Mouse (Mus musculus) monocyte, adult 2 months (primary cell): ENCODE results near the gene Eps8.
A peak's percentile ranks its signal among the peaks of the same experiment; 100 is the strongest.

Source experiments
- DNase-seq, 2 experiments: peaks; one replicate each; pipeline ENCODE4 v3.0.0; 2022; ENCODE audit warnings: low spot score in 2 of 2, low read depth in 1 of 2

Gene Eps8

DNA sequence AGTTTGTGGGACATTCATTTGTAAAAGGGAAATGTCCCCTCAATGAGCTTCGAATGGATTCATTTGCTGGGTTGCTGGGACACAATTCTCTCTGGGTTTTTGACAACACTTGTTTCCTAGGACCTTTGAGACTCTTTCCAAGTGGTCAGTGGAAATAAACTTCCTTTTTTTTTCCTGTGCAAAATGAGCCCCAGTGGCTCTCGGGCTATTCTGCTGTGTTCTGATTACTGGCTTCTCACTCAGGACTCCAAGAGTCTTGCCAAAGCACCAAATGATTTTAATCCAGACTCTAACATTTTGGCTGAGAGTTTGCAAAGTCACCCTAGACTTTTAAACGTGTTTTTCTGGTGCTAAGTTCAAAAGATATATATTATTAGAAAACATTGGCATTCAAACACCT, 10.3 kb upstream of the Eps8 start:
- no peak for DNase-seq

DNA sequence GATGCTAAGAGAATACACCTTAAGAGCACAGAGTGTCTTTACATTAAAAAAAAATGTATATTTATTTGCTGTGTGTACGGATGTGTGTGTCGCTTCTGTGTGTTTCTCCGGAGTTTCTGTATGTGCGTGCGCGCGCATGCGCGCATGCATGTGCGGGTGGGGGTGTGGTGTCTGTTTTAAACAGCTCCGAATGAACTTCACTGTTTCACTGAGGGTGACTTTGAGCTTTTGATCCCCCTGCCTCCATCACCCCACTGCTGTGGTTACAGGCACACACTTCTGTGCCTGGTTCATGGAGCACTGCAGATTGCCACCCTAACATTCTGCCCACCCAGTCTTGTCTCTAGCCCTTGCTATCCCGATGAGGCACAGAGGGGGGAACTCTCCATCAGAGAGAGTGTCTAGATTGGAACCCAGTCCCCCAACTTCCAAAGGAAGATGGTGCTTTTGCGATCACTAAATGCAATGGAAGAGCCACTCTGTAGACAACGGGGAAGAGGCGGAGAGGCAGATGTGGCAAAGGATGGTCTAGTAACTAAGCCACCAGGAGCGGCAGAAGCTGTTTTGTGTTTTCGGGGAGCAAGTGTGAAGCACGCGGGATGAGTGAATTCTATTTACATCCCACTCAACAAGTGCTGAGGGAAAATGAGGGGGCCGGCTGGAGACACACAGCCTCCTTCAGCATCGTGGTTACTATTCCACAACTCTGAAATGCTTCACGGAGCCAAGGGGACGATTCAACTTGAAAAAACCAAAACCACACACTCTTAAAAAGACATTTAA, 7.1 kb upstream of the Eps8 start:
- no peak for DNase-seq

DNA sequence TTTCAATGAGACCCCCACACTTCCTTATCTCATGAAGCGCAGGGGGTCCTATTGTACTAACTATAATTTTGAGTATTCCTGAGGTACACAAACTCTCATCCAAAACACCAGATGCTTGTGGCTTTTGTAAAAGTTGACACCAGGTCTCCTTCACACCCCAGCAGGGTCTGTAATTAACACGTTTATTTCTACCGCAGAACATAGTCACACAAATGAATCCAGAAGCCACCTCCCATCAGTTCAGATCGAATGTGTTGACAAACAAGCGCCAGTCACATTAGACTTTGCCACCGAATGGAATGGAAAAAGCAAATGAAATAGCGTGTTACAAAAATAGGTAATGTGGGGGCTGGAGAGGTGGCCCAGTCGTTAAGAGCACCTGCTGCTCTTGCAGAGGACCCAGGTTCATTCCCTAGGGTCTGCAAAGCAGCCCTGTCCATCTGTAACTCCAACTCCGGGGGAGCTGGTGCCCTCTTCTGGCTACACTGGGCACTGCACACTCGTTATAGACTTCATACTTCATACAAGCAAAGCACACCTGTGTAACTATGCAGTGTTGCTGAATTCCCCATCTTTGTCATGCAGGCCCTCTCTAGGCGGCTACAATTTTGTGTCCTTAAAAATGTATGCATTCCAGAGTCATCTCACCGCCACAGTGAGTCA, 3.9 kb upstream of the Eps8 start:
- DNase-seq: no peak

DNA sequence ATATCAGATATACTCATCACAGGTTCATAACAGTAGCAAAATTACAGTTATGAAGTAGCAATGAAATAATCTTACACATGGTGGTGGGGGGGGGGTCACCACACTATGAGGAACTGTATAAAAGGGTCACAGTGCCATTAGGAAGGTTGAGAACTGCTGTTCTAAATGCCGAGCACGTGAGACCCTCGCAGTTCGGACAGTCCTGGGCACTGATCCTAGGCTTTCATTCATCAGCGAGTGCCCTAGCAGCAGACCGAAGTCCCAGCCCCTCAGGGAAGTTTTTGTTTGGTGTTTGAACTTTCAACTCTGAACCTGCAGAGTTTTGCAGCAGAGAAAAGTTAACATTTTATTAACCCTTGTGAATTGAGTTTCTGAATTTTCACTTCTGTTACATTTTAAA, 2.5 kb upstream of the Eps8 start:
- no peak for DNase-seq

DNA sequence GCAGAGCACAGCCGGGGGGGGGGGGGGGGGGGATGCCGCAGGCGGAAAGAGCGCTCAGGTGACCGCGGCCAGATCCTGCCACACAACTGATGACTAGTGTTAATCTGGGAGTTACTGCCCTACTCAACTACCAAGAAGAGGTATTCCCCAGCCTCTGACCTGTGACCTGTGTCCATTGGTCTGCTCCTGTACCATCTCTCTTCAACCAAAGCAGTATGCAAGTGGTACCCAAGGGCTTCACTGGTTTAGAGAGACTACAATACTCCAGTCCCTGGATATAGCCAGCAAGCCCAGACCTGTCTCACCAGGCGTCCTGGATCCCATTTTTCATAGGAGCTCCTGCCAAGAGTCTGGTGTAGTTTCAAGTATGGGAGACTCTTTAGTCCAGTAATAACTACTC, 5.1 kb downstream of the Eps8 start:
- DNase-seq: no peak

DNA sequence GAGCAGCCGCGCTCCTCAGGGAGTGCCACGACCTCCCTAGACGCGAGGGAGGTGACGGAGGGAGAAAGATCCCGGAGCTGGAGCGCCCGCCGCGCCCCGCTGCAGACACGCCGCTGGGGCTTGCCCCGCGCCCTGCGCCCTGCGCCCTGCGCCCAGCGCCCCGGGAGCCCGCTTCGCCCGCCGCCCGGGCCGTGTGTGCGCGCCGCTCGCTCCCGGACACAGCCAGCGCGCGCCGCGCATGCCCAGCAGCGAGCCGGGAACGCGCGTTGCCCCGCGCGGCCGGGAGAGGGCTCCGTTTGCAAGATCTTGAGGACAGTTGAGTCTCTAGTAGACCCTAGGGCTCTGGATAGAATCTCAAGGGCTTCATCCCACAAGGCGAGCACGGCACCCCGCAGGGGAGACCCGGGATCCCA, 5.6 kb downstream of the Eps8 start:
- peak; percentile 6 to 23 for DNase-seq

DNA sequence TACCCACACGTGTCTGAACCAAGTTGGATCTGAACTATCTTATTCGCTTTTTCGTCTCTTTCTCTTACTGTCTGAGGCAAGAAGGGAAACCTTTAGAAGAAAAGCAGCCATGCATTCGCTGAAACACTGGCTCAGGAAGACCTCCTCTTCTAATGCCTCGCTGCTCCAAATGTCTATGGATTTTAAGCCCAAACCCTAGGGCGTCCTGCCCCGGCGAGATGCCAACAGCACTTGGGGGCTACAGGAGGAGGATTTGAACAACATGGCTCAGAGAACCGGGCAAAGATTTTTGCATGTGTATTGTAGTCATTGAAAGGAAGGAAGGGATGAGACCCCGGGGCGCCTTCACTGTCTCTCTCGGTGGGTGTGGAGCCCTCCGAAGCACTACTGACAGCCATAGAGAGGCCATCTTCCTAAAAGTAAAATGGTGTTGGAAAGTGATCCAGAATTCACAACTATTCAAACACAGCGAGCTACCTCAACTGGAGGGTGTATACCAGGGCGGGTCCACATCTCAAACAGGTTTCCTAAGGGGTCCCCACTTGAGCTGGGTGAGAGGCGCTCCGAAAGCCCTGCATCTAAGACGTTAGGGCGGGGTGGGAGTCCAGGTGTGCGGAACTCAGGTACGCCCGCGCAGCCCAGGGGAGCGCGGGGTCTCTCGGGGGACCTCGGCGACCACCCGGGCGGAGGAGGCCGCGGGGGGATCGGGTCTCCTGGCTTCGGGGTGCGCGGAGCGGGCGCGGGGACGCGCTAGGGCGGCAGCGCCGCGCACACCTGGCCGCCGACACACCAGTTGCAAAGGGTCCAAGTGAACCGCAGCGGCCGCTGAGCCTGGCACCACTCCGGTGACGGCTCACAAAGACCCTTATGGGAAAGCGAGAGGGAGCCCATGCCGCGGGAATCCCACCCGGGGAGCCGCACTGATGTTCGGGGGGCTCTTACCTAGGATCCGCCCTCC, 6.3 kb downstream of the Eps8 start:
- no peak for DNase-seq

DNA sequence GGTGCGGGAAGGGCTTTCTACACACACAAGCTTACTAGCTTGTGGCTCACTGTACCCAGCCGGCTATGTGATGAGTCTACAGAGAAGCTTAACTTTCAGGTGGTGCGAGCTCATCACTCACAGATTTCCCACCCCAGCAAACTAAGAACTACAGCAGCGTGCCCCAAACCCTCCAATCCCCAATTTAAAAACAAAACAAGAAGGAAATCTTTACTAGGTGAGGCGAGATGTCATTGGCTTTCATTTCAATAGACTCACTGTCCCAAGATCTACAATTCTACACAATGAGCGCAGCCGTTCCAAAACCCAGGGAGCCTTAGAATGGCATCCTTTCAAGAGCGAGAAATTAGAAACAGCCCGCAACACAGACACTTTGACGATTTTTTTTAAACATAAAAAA, 7.0 kb downstream of the Eps8 start:
- DNase-seq: no peak

DNA sequence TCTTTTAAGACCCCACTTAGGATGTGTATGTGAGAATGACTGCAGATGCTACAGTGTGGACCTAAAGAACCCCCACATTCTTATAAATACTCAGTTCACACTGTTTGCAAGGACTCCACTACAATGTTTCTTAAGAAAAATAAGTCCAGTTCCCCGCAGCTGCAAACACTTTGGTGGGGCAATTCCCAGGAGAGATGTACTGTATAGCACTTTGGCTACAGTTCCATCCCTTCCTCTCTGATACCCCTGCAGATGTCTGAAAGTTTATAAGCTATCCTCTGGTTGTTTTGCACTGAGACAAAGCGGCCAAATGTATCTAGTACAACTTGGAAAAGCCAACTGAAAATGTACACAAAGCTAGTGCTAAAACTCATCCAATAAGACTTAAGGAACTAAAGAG, 8.0 kb downstream of the Eps8 start:
- DNase-seq: no peak

DNA sequence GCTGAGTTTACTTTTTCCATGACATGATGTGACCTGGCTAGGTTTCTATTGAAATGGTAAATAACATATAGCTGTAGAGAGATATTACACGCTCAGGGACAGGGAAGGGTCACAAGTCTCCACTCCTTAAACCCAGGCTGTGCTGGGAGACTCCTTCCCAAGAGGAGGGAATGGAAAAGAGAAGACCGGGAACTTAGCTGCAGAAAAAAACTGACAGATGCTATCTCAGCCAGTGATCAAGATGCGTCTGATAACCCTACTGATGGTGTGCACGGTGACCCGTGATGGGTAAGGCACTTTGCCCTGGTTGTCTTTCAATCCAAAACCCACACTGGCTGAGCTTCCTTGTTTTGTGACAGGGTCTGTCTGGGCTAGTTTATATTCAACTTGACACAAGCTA, 9.8 kb downstream of the Eps8 start:
- no peak for DNase-seq

DNA sequence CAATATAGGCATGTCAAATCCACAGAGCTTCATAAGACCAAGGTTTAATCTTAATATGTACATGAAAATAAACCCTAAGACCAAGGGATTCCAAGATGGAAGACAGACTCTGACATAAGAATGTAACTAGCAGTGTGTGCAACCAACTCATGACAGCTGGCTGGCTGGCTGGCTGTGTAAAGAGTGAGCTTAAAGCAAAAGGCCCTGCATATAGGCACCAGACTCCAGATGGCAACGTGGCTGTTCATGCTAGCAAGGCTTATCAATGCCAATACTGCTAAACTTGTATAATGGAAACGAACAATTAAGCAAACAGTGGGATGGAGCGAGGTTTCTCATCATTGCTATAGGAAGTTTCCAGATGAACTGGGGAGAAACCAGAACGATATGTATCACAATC, 10.9 kb downstream of the Eps8 start:
- no peak for DNase-seq

DNA sequence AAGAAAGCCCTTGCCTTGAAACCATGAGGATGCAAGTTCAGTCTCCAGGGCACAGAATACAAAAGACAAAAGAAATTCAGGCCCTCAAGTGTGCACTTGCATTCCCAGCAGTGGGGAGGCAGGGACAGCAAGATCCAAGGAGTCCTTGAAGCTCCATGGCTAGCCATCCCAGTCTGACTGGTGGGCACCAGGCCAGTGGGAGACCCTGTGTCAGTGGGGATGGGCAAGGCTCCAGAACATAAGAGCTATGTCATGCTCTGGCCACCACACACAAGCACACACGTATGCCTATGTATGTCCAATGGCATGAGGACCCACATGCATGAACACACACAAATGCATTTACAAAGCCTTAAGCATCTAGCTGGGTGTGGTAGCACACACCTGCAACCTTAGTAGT, 13.0 kb downstream of the Eps8 start:
- no peak for DNase-seq

DNA sequence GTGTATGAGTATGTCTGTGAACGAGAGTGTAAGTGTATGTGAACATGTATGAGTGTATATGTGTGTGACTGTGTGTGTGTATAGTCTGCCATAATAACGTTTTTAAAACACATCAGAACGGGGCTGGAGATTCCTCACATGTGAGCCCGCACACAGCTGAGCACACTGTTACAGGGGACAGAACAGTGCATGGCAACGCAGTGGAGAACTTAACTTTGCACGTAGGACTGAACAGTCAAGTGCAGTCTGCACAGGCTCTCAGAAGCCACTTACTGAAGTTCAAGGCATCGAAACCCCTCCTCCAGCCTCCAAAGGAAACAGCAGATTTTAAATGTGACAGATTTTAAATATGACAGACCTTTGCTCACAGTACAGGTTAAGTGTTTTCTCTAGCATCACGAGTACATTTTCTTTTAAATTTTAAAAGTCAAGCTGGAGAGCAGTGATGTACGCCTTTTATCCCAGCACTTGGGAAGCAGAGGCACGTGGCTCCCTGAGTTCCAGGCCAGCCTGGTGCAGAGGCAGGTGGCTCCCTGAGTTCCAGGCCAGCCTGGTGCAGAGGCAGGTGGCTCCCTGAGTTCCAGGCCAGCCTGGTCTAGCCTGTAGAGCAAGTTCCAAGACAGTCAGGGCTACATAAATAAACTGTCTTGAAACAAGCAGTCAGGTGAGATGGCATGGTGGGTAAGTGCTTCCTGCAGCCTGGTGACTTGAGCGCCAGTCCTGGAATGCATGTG, 15.7 kb downstream of the Eps8 start:
- no peak for DNase-seq

DNA sequence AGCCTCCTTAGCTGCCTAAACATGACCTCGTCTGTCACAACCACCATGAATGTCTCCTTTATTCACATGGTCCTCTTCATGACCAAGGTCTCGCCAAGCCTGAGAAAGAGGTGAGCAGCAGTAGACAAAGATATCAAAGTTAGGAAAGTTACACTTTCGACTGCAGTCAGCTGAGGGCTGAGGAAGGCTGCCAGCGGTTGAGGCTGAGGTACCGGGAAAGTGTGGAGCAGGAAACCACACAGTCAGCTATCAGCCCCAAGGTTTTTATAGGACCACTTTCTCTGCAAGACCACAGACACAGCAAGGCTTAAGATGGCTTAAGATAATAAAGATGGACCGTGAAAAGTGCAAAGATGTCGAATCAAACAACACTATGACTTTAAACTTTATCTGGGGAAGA, 17.2 kb downstream of the Eps8 start:
- no peak for DNase-seq

DNA sequence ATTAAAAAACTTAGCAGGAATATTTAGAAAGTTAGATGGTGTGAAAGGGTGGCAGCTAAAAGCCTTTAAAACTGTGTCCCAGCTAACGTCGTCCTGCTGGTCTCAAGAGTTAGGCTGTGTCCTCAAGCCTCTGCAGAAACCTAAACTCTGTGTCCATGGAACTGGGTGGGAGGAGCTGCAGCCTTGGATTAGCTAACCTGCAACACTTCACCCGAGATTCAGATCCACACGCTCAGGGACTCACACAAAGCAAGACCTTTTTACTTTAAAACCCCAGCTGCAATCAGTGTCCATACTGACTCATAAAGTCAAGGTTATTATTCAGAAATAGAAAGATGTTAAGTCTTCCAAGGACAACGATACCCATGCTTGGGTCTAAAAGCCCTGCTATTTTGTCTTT, 18.5 kb downstream of the Eps8 start:
- DNase-seq: no peak

DNA sequence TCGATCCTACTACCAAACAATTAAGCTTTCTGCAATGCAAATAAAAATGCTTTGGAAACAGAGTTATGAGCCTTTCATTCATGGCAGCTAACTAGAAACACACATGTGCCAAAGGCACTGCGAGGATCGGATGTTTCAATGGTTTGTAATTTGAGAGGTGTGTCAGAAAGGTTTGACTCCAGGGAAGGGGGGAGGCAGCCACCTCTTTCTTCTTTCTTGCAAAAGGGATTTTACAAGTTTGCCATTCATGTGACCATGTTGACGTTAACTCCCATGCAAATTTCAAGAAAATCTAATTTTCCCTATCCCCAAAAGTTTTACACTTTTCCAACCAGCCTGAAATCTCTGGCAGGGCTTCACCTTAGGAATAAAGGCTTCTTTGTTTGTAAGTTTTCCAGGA, 21.1 kb downstream of the Eps8 start:
- no peak for DNase-seq

DNA sequence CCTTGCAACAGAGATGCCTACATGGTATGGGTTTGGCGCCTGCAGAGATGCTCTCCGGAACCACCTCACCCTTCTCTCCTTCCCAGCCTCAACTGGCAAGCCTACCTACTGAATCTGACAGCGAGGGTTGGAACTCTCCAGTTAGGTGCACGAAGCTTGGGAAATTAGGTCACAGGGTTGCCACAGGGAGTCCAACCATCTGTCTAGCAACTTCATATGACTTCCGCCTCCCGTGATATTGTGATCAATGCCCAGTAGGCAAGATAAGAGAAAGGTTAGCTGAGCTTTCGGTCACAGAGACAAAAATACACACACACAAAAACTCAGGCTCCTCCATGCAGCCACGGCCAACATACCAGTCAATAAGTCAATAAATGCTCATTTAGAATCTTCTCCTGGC, 21.6 kb downstream of the Eps8 start:
- DNase-seq: no peak

DNA sequence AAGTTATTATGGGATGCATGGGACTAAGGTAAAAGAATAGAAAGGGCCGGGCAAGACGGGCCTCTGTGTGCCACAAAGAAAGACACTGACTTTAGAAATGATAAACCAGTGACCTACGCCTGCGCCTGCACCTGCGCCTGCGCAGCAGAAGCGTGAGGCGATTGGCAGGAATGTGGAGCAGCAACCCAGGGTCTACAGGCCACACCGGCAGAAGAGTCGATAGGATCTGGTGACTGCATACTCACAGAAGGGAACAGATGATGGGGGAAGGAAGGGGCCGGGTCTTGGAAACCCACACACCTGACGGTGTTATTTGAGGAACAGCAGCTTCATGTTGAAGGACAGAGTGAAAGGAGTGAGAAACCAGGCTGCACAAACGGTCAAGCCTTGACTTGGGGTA, 24.3 kb downstream of the Eps8 start:
- no peak for DNase-seq

DNA sequence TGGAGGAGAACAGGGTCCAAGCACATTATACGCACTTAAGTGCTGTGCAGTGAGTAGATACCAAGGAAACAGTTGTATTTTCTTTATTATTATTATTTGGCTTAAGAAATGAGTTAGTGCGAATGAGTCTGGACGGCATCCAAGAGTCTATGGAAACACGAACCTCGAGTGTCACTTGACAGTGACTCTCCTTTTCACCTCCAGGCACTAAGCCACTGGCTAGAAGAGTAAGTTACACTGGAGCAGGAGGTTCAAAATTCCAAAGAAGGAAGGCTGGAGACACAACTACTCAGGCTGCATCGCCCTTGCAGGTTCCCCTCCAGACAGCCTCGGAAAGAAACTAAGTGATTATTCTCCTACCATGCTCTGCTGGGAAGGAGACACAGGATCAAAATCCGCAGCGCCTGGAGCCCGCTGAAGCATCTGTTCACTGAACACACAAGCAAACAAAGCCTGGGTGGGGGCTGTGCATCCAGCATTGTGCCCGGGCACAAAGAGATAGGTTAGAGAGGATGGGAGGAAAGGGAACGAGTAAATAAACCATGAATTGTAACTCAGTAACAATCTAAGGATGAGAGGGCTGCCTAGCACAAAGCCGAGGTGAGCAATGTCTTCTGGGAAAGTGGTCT, 25.0 kb downstream of the Eps8 start:
- DNase-seq: no peak

DNA sequence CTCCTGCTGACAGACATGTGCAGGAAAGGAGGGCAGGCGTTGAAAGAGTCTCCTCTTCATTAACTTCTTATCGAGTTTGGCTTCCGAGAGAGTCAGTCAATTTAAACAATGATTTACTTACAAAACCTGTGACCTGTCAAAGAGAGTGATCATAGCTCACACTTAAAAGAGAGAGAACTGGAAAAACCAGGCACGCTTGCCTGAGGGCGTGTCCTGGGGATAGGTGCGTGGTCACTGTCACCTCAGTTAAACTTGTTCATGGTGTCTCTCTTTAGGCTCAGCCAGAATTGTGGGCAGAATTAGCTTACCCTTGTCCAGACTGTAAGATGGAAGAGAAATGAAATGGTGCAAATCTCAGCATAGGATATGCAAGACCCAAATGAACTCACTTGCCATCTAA, 26.0 kb downstream of the Eps8 start:
- no peak for DNase-seq

DNA sequence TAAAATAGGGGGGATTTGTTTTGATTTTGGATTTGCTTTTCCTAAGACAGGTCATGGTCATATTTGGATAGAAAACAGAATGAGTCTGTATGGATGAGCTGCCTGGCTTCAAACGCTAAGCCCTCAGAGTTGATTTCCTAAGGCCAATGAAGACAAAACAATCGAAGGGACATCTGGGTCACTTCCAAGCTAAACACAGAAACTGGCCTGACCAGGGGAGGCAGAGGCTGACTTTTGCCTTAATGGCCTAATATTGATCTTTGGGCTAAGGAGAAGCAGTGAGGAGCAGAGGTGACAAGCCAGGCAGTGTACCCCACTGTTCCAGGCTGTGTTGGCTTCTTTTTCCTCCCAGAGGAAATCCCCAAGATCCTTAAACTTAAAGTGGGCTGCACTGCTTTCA, 33.7 kb downstream of the Eps8 start:
- DNase-seq: no peak
